Mouse (Mus musculus) lung, embryonic 14.5 days (tissue): ENCODE data around the gene Lrp1. TPM values are rescaled to one million over a fixed set of nuclear protein-coding genes. Genes with fewer than 3 reads are reported as not detected.

Experiments
- ATAC-seq: fragments of 200-750 bp; cut with Nextera tagmentation; 2 replicates; pipeline ENCODE4 v1.8.0; 2017; ENCODE audit warnings: mild to moderate bottlenecking, moderate TSS enrichment, moderate library complexity; ENCODE audit not compliant: insufficient read depth
- DNase-seq: peaks from one replicate; pipeline ENCODE4 v3.0.0-alpha.2; 2015
- H3K27ac ChIP-seq: fragments of 300-500 bp; sonication (generic); 2 replicates; pipeline ENCODE4 v1.5.1; 2014; ENCODE audit warnings: low read depth, mild to moderate bottlenecking, moderate library complexity
- H3K27me3 ChIP-seq: fragments of 300-500 bp; sonication (generic); 2 replicates; pipeline ENCODE4 v1.6.1; 2014; ENCODE audit warnings: low read length, control low read depth; ENCODE audit not compliant: insufficient read depth
- H3K36me3 ChIP-seq: fragments of 300-500 bp; sonication (generic); 2 replicates; pipeline ENCODE4 v1.6.1; 2014; ENCODE audit warnings: control low read depth; ENCODE audit not compliant: insufficient read depth
- H3K4me1 ChIP-seq: fragments of 300-500 bp; sonication (generic); 2 replicates; pipeline ENCODE4 v1.6.1; 2014; ENCODE audit warnings: antibody characterized with exemption, control low read depth; ENCODE audit not compliant: insufficient read depth
- H3K4me2 ChIP-seq: fragments of 300-500 bp; sonication (generic); 2 replicates; pipeline ENCODE4 v1.6.1; 2014; ENCODE audit warnings: mild to moderate bottlenecking
- H3K4me3 ChIP-seq: fragments of 300-500 bp; sonication (generic); 2 replicates; pipeline ENCODE4 v1.5.1; 2014; ENCODE audit warnings: low read depth, low read length
- H3K9ac ChIP-seq: fragments of 300-500 bp; sonication (generic); 2 replicates; pipeline ENCODE4 v1.6.1; 2014
- H3K9me3 ChIP-seq: fragments of 300-500 bp; sonication (generic); 2 replicates; pipeline ENCODE4 v1.6.1; 2016; ENCODE audit warnings: low read depth, low read length, control low read depth
- CTCF ChIP-seq: IDR thresholded peaks from 2 replicates; pipeline ENCODE4 v1.5.1; 2016; ENCODE audit warnings: antibody characterized with exemption, low read depth
- WGBS: fragments of 180-500 bp; shearing (Covaris S2); extraction: QIAGEN DNeasy Blood & Tissue Kit; methylation state at CpG from one replicate; pipeline ENCODE4 v1.1.7; 2014; 5-methylcytosine and 5-hydroxymethylcytosine counted together
- polyA plus RNA-seq: library from polyadenylated mRNA; unstranded; fragments of >200 nt; fragmentation: Nextera tagmentation; extraction: Ambion mirVana; gene quantifications from 2 replicates; pipeline ENCODE4 v1.2.1, GENCODE M21; 2014

Gene Lrp1
- polyA plus RNA-seq, 1 experiment from 2014 or later = 68.7 TPM

GRCm38 (mm10) chr10:127527481-127527880 is 93.5 kb downstream of the Lrp1 start:
- H3K27ac ChIP-seq = no peak overlapping the region
- peaks cover 4% of the 10 kb centered on the region; the same call in 1 of the 2 replicates for H3K4me1 ChIP-seq
- no peak overlapping the region for H3K9ac ChIP-seq
- 6% methylated on average over 17 of the region's 17 CpGs for WGBS
- H3K4me3 ChIP-seq = no peak overlapping the region
- H3K4me2 ChIP-seq = no peak overlapping the region
- no peak for TF ChIP-seq CTCF
- ATAC-seq (0 out of 2 replicates have a peak, but pooled peaks have one; percentile 5), DNase-seq (no peak)
- no peaks in the 10 kb centered on the region for H3K36me3 ChIP-seq
- H3K27me3 ChIP-seq = peaks cover 92% of the 10 kb centered on the region
- no peaks in the 10 kb centered on the region for H3K9me3 ChIP-seq

GRCm38 (mm10) chr10:127526681-127527080 is 94.3 kb downstream of the Lrp1 start:
- Histone ChIP-seq H3K27ac (no peak overlapping the region), H3K4me3 (peak overlapping the region; percentile 27), H3K4me1 (peaks cover 4% of the 10 kb centered on the region; the same call in 1 of the 2 replicates), H3K9ac (peak overlapping the region; percentile 20; the same call in 1 of the 2 replicates), H3K4me2 (peak overlapping the region; percentile 55), H3K9me3 (no peaks in the 10 kb centered on the region), H3K36me3 (no peaks in the 10 kb centered on the region), H3K27me3 (peaks cover 84% of the 10 kb centered on the region)
- peak; percentile 22; the same call in 1 of the 2 replicates for ATAC-seq
- peak; percentile 44 for TF ChIP-seq CTCF
- DNase-seq = peak; percentile 75
- WGBS = under 1% methylated on average over 26 of the region's 26 CpGs

- Histone ChIP-seq H3K36me3 (no peaks in the 10 kb centered on the region), H3K4me3 (peak overlapping the region; percentile 27), H3K27ac (no peak overlapping the region), H3K4me1 (peaks cover 9% of the 10 kb centered on the region; the same call in 1 of the 2 replicates), H3K9me3 (no peaks in the 10 kb centered on the region), H3K4me2 (peak overlapping the region; percentile 55), H3K27me3 (peaks cover 77% of the 10 kb centered on the region), H3K9ac (0 out of 2 replicates have a peak overlapping the region, but pooled peaks have one; percentile 20)
- 2% methylated on average over 26 of the region's 26 CpGs for WGBS
- no peak for TF ChIP-seq CTCF
- ATAC-seq (no peak), DNase-seq (no peak)
These were observed 94.9 kb downstream of the Lrp1 start for GRCm38 (mm10) chr10:127526048-127526447.

GRCm38 (mm10) chr10:127524646-127525255 is 96.2 kb downstream of the Lrp1 start:
- H3K4me2 ChIP-seq = no peak overlapping the region
- H3K27ac ChIP-seq = no peak overlapping the region
- no peak for TF ChIP-seq CTCF
- H3K9me3 ChIP-seq = no peaks in the 10 kb centered on the region
- 6% methylated on average over 23 of the region's 23 CpGs for WGBS
- no peak overlapping the region for H3K4me3 ChIP-seq
- H3K4me1 ChIP-seq = peaks cover 12% of the 10 kb centered on the region; the same call in 1 of the 2 replicates
- peaks cover 9% of the 10 kb centered on the region; the same call in 1 of the 2 replicates for H3K36me3 ChIP-seq
- no peak for DNase-seq
- H3K27me3 ChIP-seq = peaks cover 64% of the 10 kb centered on the region
- no peak for ATAC-seq
- no peak overlapping the region for H3K9ac ChIP-seq

DNA sequence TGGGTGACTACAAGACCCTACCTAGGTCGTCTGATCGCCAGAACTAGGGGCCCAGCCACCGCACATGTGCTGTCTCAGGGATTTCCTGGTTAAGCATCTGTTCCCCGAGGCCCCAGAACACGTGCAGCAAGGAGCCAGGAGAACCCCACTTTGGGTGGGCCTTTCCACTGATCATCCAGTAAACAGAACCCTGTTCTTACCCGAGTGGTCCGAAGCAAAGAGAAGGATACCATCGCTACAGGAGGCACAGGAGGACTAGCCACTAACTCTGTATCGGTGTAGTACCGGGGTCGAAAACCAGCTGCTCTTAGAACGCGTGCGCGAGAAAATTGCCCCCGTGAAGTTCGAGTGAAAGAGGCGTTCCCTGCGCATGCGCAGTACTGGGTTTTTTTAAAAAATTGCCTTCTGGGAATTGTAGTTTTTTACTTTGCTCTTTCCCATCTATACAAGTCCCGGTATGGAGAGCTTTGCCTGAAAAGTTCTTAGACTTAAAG is 98.8 kb downstream of the Lrp1 start, which contains the start of gene Shmt2:
Gene Shmt2, minus strand, starts transcription at position 357 of the 494 bp plus-strand sequence.
- Histone ChIP-seq H3K4me2 (peak within 1 kb of the TSS; percentile 96), H3K4me1 (peaks cover 12% of the 10 kb centered on the region; the same call in 1 of the 2 replicates), H3K27me3 (peaks cover 38% of the 10 kb centered on the region), H3K36me3 (peaks cover 36% of the 10 kb centered on the region), H3K9me3 (no peaks in the 10 kb centered on the region), H3K9ac (peak within 1 kb of the TSS; percentile 59), H3K4me3 (peak within 1 kb of the TSS; percentile 56), H3K27ac (no peak within 1 kb of the TSS)
- peak; percentile 99 for DNase-seq
- WGBS = 0% methylated on average over 21 of the region's 21 CpGs
- peak; percentile 68 for ATAC-seq
- no peak for TF ChIP-seq CTCF

DNA sequence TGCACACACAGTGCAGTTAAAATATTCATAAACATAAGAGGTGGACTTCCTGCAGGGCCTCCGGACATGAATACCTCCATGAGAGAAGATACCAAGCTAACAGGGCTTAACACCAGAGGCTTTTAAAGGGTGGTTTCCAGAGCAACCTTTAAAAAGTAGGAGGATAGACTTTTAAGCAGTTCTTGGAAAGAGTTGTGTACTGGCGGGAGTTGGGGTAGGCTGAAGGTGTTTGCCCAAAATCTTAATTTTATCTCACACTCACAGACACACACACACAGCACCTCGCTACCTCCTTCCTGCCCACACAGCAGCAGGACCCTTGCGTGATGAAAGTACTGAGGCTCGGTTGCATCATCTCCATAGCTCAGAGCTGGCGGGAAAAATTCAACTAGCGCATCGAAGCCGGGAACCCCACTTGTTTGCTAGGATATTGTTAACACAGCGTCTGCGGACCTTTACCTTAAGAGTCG is 99.3 kb downstream of the Lrp1 start:
- WGBS = 3% methylated on average over 12 of the region's 12 CpGs
- Histone ChIP-seq H3K36me3 (peaks cover 36% of the 10 kb centered on the region), H3K4me2 (peak overlapping the region; percentile 96), H3K4me1 (peaks cover 14% of the 10 kb centered on the region), H3K4me3 (peak overlapping the region; percentile 56), H3K9ac (peak overlapping the region; percentile 59), H3K9me3 (no peaks in the 10 kb centered on the region), H3K27me3 (peaks cover 33% of the 10 kb centered on the region), H3K27ac (no peak overlapping the region)
- ATAC-seq (peak; percentile 6), DNase-seq (no peak)
- no peak for TF ChIP-seq CTCF

- DNase-seq (no peak), ATAC-seq (no peak)
- Histone ChIP-seq H3K4me2 (peak overlapping the region; percentile 96), H3K27ac (no peak overlapping the region), H3K4me3 (peak overlapping the region; percentile 56), H3K27me3 (peaks cover 30% of the 10 kb centered on the region), H3K4me1 (peaks cover 14% of the 10 kb centered on the region), H3K9ac (peak overlapping the region; percentile 59), H3K36me3 (peaks cover 36% of the 10 kb centered on the region), H3K9me3 (no peaks in the 10 kb centered on the region)
- TF ChIP-seq CTCF = no peak
- 78% methylated on average over 20 of the region's 20 CpGs for WGBS
These were observed 100.1 kb downstream of the Lrp1 start for GRCm38 (mm10) chr10:127520714-127521357.
